Mouse (Mus musculus): Measurements from ENCODE around the gene Hadha.

DNA sequence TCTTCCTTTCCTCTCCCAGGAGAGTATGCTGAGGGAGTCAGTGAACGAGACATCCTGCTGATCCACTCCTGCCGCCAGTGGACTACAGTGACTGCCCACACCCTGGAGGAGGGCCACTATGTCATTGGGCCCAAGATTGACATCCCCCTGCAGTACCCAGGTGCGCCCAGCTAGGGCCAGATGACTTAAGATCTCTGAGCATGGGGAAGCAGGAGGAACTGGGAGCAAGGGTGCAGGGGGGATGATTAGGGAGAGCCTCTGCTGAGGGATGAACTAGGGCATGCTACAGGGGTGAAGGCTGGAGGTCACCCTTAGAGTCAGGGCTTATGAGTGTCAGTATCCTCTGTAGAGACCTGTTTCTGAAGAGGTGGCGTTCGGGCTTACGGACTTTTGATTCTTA is 46.7 kb downstream of the Hadha start:
- TF ChIP-seq EP300 (IDR thresholded peaks at IDR 0.05; ENCODE audit: low read length) (no peak), E2F4 (IDR thresholded peaks at IDR 0.05; ENCODE audit: insufficient replicate concordance, low read depth, low read length) (no peak), CHD2 (IDR thresholded peaks at IDR 0.05; ENCODE audit: low read length) (no peak), POLR2A (IDR thresholded peaks at IDR 0.05; ENCODE audit: low read depth, low read length) (no peak), CTCF (conservative IDR thresholded peaks at IDR 0.05 in 1 of 2, IDR thresholded peaks at IDR 0.05 in 1 of 2; ENCODE audit: low read depth in 2 of 2, low read length in 2 of 2) (no peak), JUN (IDR thresholded peaks at IDR 0.05; ENCODE audit: insufficient read depth, low read depth, low read length) (no peak), SMC3 (IDR thresholded peaks at IDR 0.05; ENCODE audit: low read depth, low read length) (no peak), ZNF384 (IDR thresholded peaks at IDR 0.05; ENCODE audit: low read depth, low read length) (no peak), NRF1 (IDR thresholded peaks at IDR 0.05; ENCODE audit: low read depth, low read length) (no peak), JUND (conservative IDR thresholded peaks at IDR 0.05; ENCODE audit: low read depth, low read length) (no peak), MAZ (IDR thresholded peaks at IDR 0.05; ENCODE audit: low read depth, low read length) (no peak)

All from CH12.LX (cell line).